Mouse (Mus musculus) spleen, adult 2 months (tissue): ENCODE data around the gene Pxn.

Experiments used
- CTCF ChIP-seq: fragments of 200-500 bp; IDR thresholded peaks from 2 replicates; pipeline ENCODE4 v1.5.1; 2011; ENCODE audit warnings: mild to moderate bottlenecking, inconsistent platforms; ENCODE audit not compliant: insufficient read depth, insufficient read length, insufficient replicate concordance; ENCODE audit errors: extremely low read depth
- POLR2A ChIP-seq: fragments of 200-500 bp; IDR thresholded peaks from 2 replicates; pipeline ENCODE4 v1.6.1; 2011; ENCODE audit warnings: low read depth, low read length, inconsistent platforms

DNA sequence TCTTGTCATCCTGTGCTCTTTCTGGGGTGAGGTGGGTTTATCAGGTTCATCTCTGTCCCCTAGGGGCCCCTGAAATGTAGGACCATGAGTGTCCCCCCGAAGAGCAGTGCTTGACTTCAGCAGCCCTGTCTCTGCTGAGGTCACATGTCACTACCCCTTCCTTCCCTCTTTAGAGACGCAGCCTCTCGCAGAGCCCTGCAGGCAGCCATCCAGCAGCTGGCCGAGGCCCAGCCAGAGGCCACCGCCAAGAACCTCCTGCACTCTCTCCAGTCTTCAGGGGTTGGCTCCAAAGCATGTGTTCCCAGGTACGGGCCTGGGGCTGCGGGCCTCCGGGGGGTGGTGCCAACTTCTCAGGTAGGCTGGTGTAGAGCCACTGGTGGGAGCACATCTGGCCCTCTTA, 68.5 kb downstream of the Pxn start:
- TF ChIP-seq CTCF (no peak), POLR2A (no peak)
